Mouse (Mus musculus) forebrain, embryonic 12.5 days (tissue): Measurements from ENCODE around the gene Nav2. TPM values are rescaled to one million over a fixed set of nuclear protein-coding genes. Genes with fewer than 3 reads are reported as not detected.

Experiments
- ATAC-seq: fragments of 200-750 bp; cut with Nextera tagmentation; 2 replicates; pipeline ENCODE4 v1.8.0; 2017; ENCODE audit warnings: moderate TSS enrichment; ENCODE audit not compliant: low FRiP score
- H3K27ac ChIP-seq: fragments of 300-500 bp; sonication (generic); 2 replicates; pipeline ENCODE4 v1.5.1; 2016; ENCODE audit warnings: mild to moderate bottlenecking
- H3K27me3 ChIP-seq: fragments of 300-500 bp; sonication (generic); 2 replicates; pipeline ENCODE4 v1.6.1; 2016; ENCODE audit warnings: mild to moderate bottlenecking
- H3K36me3 ChIP-seq: fragments of 300-500 bp; sonication (generic); replicated peaks from 2 replicates; pipeline ENCODE4 v1.6.1; 2016; ENCODE audit warnings: mild to moderate bottlenecking
- H3K4me1 ChIP-seq: fragments of 300-500 bp; sonication (generic); 2 replicates; pipeline ENCODE4 v1.6.1; 2016
- H3K4me2 ChIP-seq: fragments of 300-500 bp; sonication (generic); 2 replicates; pipeline ENCODE4 v1.6.1; 2016; ENCODE audit warnings: mild to moderate bottlenecking, moderate library complexity
- H3K4me3 ChIP-seq: fragments of 300-500 bp; sonication (generic); replicated peaks from 2 replicates; pipeline ENCODE4 v1.5.1; 2016; ENCODE audit warnings: mild to moderate bottlenecking
- H3K9ac ChIP-seq: fragments of 300-500 bp; sonication (generic); 2 replicates; pipeline ENCODE4 v1.6.1; 2016; ENCODE audit warnings: mild to moderate bottlenecking
- H3K9me3 ChIP-seq: fragments of 300-500 bp; sonication (generic); 2 replicates; pipeline ENCODE4 v1.6.1; 2016
- WGBS: fragments of 180-500 bp; shearing (Covaris S2); methylation state at CpG from one replicate; pipeline ENCODE4 v1.1.7; 2016; 5-methylcytosine and 5-hydroxymethylcytosine counted together
- polyA plus RNA-seq: library from polyadenylated mRNA; unstranded; fragments of >200 nt; fragmentation: Nextera tagmentation; extraction: Ambion mirVana; gene quantifications from 2 replicates; pipeline ENCODE4 v1.2.1, GENCODE M21; 2016

The Nav2 gene
- polyA plus RNA-seq, 1 experiment from 2014 or later = 10.9 TPM

DNA sequence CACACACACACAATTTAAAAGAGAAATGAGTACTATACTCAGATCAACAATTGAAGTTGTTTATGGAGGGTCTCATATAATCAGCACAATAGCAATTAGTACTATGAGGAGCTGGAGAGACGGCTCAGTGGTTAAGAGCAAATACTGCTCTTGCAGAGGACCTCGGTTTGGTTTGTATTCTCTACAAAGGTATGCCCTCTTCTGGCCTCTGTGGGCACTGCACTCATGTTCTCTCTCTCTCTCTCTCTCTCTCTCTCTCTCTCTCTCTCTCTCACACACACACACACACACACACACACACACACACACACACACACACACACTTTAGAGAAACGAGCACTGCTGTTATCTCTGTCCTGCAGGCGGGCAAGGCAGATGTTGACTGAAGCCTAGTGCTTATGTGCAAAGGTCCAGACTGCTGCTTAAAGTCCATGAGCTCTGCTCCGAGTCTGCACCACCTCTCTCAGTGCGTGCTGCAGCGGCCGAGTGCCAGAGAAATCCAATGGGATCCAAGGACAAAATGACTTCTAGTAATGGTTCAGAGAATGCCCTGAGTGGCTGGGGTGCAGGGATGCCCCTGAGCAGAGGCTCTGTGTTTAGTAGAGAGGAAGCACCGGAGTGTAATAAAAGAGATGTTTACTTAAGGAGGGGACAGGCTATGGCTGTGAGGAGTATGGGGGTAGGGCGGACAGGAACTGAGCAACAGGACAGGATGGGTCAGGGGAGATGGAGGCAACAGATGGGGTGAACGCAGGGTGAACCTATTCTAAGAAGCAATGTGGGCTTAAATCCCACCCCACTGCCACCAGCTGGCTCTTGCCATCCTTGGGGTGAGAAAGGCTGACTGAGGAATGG, 375.2 kb downstream of the Nav2 start:
- 81% methylated on average over 11 of the region's 11 CpGs for WGBS
- no peaks in the 10 kb centered on the region for H3K27me3 ChIP-seq
- H3K9ac ChIP-seq = no peak overlapping the region
- no peak for ATAC-seq
- H3K4me2 ChIP-seq = no peak overlapping the region
- H3K9me3 ChIP-seq = no peaks in the 10 kb centered on the region
- no peak overlapping the region for H3K27ac ChIP-seq
- H3K4me1 ChIP-seq = peaks cover 4% of the 10 kb centered on the region; the same call in 1 of the 2 replicates
- no peak overlapping the region for H3K4me3 ChIP-seq
- H3K36me3 ChIP-seq = no peaks in the 10 kb centered on the region

DNA sequence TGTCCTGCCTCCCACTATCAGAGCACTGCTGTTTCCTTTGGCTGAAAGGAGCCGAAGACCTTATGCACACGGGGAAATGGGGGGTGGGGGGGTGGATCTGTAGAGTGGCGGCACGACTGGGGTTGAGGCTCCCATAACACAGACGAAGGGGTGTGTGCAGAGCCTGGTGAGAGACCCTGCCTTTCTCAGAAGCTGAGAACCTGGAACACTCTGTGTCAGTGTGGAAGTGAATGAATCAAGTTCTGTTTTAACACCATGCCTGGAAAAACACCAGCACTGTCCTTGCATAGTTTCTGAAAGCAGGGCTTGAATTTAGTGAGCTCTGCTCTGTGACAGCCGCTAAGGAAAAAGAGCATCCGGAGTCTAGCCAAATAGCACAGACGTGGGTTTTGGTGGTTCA, 379.7 kb downstream of the Nav2 start:
- Histone ChIP-seq H3K9ac (no peak overlapping the region), H3K4me2 (no peak overlapping the region), H3K27ac (no peak overlapping the region), H3K36me3 (no peaks in the 10 kb centered on the region), H3K27me3 (no peaks in the 10 kb centered on the region), H3K9me3 (no peaks in the 10 kb centered on the region), H3K4me3 (no peak overlapping the region), H3K4me1 (peaks cover 4% of the 10 kb centered on the region; the same call in 1 of the 2 replicates)
- no peak for ATAC-seq
- WGBS = 77% methylated on average over 8 of the region's 8 CpGs

DNA sequence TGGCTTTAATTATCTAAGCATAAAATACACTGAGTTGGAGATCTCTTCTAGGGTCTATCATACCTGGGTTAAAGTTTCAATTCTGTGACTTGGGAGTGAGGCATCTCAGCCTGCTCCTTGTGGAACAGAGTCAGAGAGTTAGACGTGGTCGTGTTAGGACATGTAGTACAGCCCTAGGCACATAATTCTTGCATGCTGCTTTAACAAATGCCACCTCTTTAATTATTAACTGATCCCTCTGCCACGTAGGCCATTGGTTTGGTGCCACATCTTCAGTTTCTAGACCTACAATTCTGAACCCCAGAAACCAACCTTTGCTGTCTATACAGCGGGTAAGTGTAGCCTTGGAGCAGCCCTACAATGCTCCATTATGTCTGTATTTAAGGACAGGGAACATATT, 381.8 kb downstream of the Nav2 start:
- H3K4me2 ChIP-seq = no peak overlapping the region
- H3K27me3 ChIP-seq = no peaks in the 10 kb centered on the region
- H3K9me3 ChIP-seq = no peaks in the 10 kb centered on the region
- H3K36me3 ChIP-seq = no peaks in the 10 kb centered on the region
- 89% methylated on average over 4 of the region's 4 CpGs for WGBS
- no peak for ATAC-seq
- no peak overlapping the region for H3K9ac ChIP-seq
- no peak overlapping the region for H3K27ac ChIP-seq
- no peak overlapping the region for H3K4me3 ChIP-seq
- no peaks in the 10 kb centered on the region; the same call in 1 of the 2 replicates for H3K4me1 ChIP-seq

- 90% methylated on average over 8 of the region's 8 CpGs for WGBS
- Histone ChIP-seq H3K27me3 (no peaks in the 10 kb centered on the region), H3K4me3 (no peak overlapping the region), H3K4me1 (no peaks in the 10 kb centered on the region; the same call in 1 of the 2 replicates), H3K36me3 (no peaks in the 10 kb centered on the region), H3K4me2 (no peak overlapping the region), H3K9ac (no peak overlapping the region), H3K27ac (no peak overlapping the region), H3K9me3 (no peaks in the 10 kb centered on the region)
- ATAC-seq = no peak
Observed at GRCm38 (mm10) chr7:49291208-49291892, 382.8 kb downstream of the Nav2 start.

- no peaks in the 10 kb centered on the region for H3K36me3 ChIP-seq
- no peaks in the 10 kb centered on the region for H3K9me3 ChIP-seq
- H3K4me3 ChIP-seq = no peak overlapping the region
- no peak for ATAC-seq
- no peak overlapping the region for H3K4me2 ChIP-seq
- H3K4me1 ChIP-seq = peaks cover 6% of the 10 kb centered on the region; the same call in 1 of the 2 replicates
- no peak overlapping the region for H3K9ac ChIP-seq
- 73% methylated on average over 3 of the region's 3 CpGs for WGBS
- H3K27me3 ChIP-seq = peaks cover 12% of the 10 kb centered on the region; the same call in 1 of the 2 replicates
- H3K27ac ChIP-seq = no peak overlapping the region
Observed at GRCm38 (mm10) chr7:49297148-49297547, 388.6 kb downstream of the Nav2 start.

DNA sequence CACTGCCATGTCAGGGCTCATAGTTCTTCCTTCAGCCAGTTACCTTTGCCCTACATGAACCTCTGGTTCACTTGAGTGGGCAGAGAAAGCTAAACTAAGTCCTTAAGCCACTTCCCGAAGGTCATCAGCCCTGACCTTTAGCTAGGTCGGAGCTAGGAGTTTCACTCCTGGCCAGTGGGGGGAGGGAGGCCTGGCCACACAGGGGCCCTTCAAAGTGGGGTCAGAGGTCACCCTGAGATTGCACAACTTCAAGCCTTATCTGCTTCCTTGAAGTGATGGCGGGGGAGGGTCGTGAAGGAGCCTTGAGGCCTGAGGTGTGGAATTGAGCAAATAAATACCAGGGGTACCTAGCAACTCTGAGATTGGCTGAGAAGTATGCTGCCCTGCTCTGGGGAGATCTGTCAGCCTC, 389.9 kb downstream of the Nav2 start:
- Histone ChIP-seq H3K4me1 (peaks cover 8% of the 10 kb centered on the region; the same call in 1 of the 2 replicates), H3K27me3 (peaks cover 22% of the 10 kb centered on the region), H3K27ac (no peak overlapping the region), H3K36me3 (no peaks in the 10 kb centered on the region), H3K9ac (no peak overlapping the region), H3K4me2 (no peak overlapping the region), H3K4me3 (no peak overlapping the region), H3K9me3 (no peaks in the 10 kb centered on the region)
- no peak for ATAC-seq
- 28% methylated on average over 4 of the region's 4 CpGs for WGBS

- no peaks in the 10 kb centered on the region for H3K9me3 ChIP-seq
- ATAC-seq = no peak
- WGBS = 86% methylated on average over 6 of the region's 6 CpGs
Observed at GRCm38 (mm10) chr7:49301487-49301886, 393.0 kb downstream of the Nav2 start.

DNA sequence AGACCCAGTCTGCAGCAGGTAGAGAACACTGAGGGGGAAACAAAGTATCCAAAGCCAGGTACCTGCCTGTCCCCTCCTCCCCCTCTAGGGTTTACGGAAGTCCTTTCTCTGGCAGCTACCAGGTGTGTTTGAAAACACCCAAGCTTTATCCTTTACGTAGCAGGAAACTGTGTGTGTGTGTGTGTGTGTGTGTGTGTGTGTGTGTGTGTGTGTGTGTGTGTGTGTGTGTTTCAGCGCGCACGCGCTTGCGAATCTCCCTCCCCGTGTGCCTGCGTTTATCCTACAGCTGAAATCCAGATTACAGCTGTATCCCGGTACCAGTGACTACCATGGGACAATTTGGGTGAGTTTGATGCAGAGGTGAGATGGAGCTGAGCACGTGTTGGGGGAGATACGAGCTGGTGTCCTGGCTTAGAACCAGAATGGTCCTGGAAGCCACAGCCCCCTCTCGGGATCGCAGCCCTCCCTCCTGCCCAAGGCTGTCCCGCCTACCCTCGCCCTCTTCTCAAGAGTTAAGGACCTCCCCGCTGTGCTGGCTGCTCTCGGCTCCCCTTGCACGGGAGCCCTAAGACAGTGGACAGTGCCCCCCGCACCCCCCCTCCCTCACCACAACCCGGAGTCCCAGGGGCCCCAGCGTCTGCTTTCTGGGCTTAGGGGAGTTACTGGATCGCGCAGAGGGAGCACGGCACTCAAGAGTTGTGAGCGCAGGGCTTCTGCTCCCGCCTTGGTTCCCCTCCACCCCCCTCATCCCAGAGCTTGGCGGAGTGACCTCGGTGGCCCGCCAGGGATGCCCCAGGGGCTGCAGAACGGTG, 395.3 kb downstream of the Nav2 start:
- Histone ChIP-seq H3K27me3 (peaks cover 41% of the 10 kb centered on the region), H3K4me1 (peaks cover 31% of the 10 kb centered on the region)

More at GRCm38 (mm10) chr7:49301487-49301886, 393.0 kb downstream of the Nav2 start:
- H3K27ac ChIP-seq = no peak overlapping the region
- no peak overlapping the region for H3K4me2 ChIP-seq
- H3K27me3 ChIP-seq = peaks cover 41% of the 10 kb centered on the region
- no peak overlapping the region for H3K9ac ChIP-seq
- no peak overlapping the region for H3K4me3 ChIP-seq
- peaks cover 32% of the 10 kb centered on the region for H3K4me1 ChIP-seq
- H3K36me3 ChIP-seq = no peaks in the 10 kb centered on the region

DNA sequence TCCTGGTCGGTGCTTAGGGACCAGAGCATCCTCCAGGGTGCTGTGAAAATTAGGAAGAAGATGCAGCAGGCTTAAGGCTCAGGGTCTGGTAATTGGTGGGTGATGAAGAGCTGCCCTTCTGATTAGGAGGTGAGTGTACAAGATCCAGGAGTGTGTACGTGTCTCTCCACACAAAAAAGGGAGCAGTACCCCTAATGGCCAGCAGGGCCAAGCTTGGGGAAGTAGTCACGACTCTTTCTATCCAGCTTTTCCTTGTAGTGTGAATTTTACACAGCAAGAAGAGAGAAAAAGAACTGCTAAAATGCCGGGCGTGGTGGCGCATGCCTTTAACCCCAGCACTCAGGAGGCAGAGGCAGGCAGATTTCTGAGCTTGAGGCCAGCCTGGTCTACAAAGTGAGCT, 399.2 kb downstream of the Nav2 start:
- no peaks in the 10 kb centered on the region for H3K36me3 ChIP-seq
- no peak overlapping the region for H3K4me3 ChIP-seq
- WGBS = 81% methylated on average over 6 of the region's 6 CpGs
- H3K9ac ChIP-seq = no peak overlapping the region
- H3K27me3 ChIP-seq = peaks cover 23% of the 10 kb centered on the region
- peaks cover 31% of the 10 kb centered on the region for H3K4me1 ChIP-seq
- no peak overlapping the region for H3K27ac ChIP-seq
- no peak for ATAC-seq
- 0 out of 2 replicates have a peak, but pooled peaks cover 8% of the 10 kb centered on the region for H3K9me3 ChIP-seq
- no peak overlapping the region for H3K4me2 ChIP-seq

More for the DNA sequence above, 395.3 kb downstream of the Nav2 start:
- Histone ChIP-seq H3K36me3 (no peaks in the 10 kb centered on the region), H3K4me3 (peak overlapping the region; percentile 42), H3K4me2 (peak overlapping the region; percentile 86), H3K9me3 (no peaks in the 10 kb centered on the region), H3K27ac (no peak overlapping the region), H3K9ac (peak overlapping the region; percentile 57; the same call in 1 of the 2 replicates)
- 1% methylated on average over 31 of the region's 31 CpGs for WGBS
- ATAC-seq = peak; percentile 36; the same call in 1 of the 2 replicates

DNA sequence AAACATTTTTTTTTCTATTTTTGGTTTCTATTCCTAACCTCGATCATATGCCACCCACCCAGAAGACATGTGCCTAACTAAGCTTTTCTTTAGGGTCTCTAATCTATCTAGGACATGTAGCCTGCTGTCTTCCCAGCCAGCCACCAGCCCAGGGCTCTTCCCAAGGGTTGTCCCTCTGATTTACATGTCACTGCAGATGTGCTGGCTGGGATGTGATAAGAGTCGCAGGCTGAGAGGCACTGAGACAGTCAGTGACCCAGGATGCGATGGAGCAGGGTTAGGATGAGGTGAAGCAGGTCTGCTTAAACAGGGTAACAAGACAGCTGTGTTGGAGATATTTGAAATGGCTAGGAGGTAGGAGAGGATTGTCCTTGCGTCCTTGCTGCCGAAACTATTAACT, 401.2 kb downstream of the Nav2 start:
- peaks cover 6% of the 10 kb centered on the region for H3K27me3 ChIP-seq
- ATAC-seq = no peak
- WGBS = 81% methylated on average over 5 of the region's 5 CpGs
- H3K9ac ChIP-seq = no peak overlapping the region
- H3K4me3 ChIP-seq = no peak overlapping the region
- no peak overlapping the region for H3K4me2 ChIP-seq
- H3K36me3 ChIP-seq = no peaks in the 10 kb centered on the region
- H3K4me1 ChIP-seq = peaks cover 17% of the 10 kb centered on the region
- 0 out of 2 replicates have a peak, but pooled peaks cover 8% of the 10 kb centered on the region for H3K9me3 ChIP-seq
- H3K27ac ChIP-seq = no peak overlapping the region

- H3K4me3 ChIP-seq = no peak overlapping the region
- no peak overlapping the region for H3K4me2 ChIP-seq
- H3K27ac ChIP-seq = no peak overlapping the region
- WGBS = 90% methylated on average over 7 of the region's 7 CpGs
- H3K9me3 ChIP-seq = 0 out of 2 replicates have a peak, but pooled peaks cover 8% of the 10 kb centered on the region
- ATAC-seq = no peak
- no peaks in the 10 kb centered on the region for H3K4me1 ChIP-seq
- H3K36me3 ChIP-seq = no peaks in the 10 kb centered on the region
- H3K9ac ChIP-seq = no peak overlapping the region
- H3K27me3 ChIP-seq = no peaks in the 10 kb centered on the region
Observed at GRCm38 (mm10) chr7:49313945-49314344, 405.4 kb downstream of the Nav2 start.

- no peaks in the 10 kb centered on the region for H3K27me3 ChIP-seq
- no peaks in the 10 kb centered on the region for H3K36me3 ChIP-seq
- H3K9ac ChIP-seq = no peak overlapping the region
- 0 out of 2 replicates have a peak, but pooled peaks cover 8% of the 10 kb centered on the region for H3K9me3 ChIP-seq
- no peak overlapping the region for H3K27ac ChIP-seq
- no peak for ATAC-seq
- no peaks in the 10 kb centered on the region for H3K4me1 ChIP-seq
- WGBS = 78% methylated on average over 3 of the region's 3 CpGs
- no peak overlapping the region for H3K4me2 ChIP-seq
- no peak overlapping the region for H3K4me3 ChIP-seq
Observed at GRCm38 (mm10) chr7:49315033-49315432, 406.5 kb downstream of the Nav2 start.
